ENCODE assay signal across 8 mouse cellular contexts in the genomic region with DNA sequence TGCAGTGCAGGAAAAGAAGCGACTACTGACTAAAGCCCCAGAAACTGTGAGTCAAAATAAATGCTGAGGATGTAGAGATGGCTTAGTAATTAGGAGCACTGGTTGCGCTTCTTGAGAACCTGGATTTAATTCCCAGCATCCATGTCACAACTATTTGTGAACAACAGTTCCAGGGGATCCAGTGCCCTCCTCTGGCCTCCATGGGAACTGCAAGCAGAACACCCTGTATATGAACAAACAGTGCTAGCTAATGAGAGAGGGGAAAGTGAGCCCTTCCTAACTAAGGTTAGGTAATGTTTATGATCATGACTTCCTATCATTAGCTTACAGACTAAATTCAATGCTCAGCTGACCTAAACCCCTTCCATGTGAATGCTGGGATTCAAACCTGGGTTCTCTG. TPM values are rescaled to one million over a fixed set of nuclear protein-coding genes. Genes with fewer than 3 reads are reported as not detected.
DNase-seq lines count a peak whose midpoint lies in the region; ATAC-seq and TF ChIP-seq lines count a peak whose summit lies in the region.

No protein-coding gene starts in this region.

- no peak overlapping the region for H3K9ac ChIP-seq in forebrain, postnatal 0 days
- H3K9ac ChIP-seq in forebrain, embryonic 16.5 days (replicated peaks; ENCODE audit: low read depth, low read length): no peak overlapping the region

- peak; percentile 58 for TF ChIP-seq CTCF in forebrain, postnatal 0 days (IDR thresholded peaks at IDR 0.05; ENCODE audit: low read depth)

- no peaks in the 10 kb centered on the region for H3K4me1 ChIP-seq in forebrain, postnatal 0 days (ENCODE audit: insufficient read depth)
- no peaks in the 10 kb centered on the region for H3K4me1 ChIP-seq in forebrain, embryonic 16.5 days (replicated peaks; ENCODE audit: control insufficient read depth, insufficient read depth, low read length)

- no peak overlapping the region for H3K4me3 ChIP-seq in forebrain, postnatal 0 days (ENCODE audit: low read depth, low read length)
- no peak overlapping the region for H3K4me3 ChIP-seq in forebrain, embryonic 16.5 days (replicated peaks; ENCODE audit: low read length)

- H3K4me2 ChIP-seq in forebrain, postnatal 0 days (ENCODE audit: low read depth): no peak overlapping the region
- H3K4me2 ChIP-seq in forebrain, embryonic 16.5 days (ENCODE audit: low read length): no peak overlapping the region

- no peak for ATAC-seq in forebrain, postnatal 0 days
- ATAC-seq in forebrain, embryonic 16.5 days: no peak
- ATAC-seq in granulocyte monocyte progenitor cell, adult 5-6 weeks (replicated peaks; ENCODE audit: poor library complexity, severe bottlenecking): peak; percentile 37
- no peak for ATAC-seq in inflammation-experienced regulatory T-cells, adult 6 months

- H3K9me3 ChIP-seq in forebrain, postnatal 0 days (ENCODE audit: low read length): no peaks in the 10 kb centered on the region
- no peaks in the 10 kb centered on the region for H3K9me3 ChIP-seq in forebrain, embryonic 16.5 days (ENCODE audit: control insufficient read depth, low read length)

- H3K27me3 ChIP-seq in forebrain, postnatal 0 days (ENCODE audit: insufficient read depth, low read length): no peaks in the 10 kb centered on the region
- no peaks in the 10 kb centered on the region for H3K27me3 ChIP-seq in forebrain, embryonic 16.5 days (replicated peaks; ENCODE audit: control insufficient read depth, insufficient read depth, low read length)

- no peak for DNase-seq in forebrain, postnatal 0 days
- peak; percentile 8 for DNase-seq in urinary bladder, postnatal 14 days (ENCODE audit: low spot score)
- no peak for DNase-seq in urinary bladder, adult 2 months (ENCODE audit: low spot score)
- DNase-seq in retina, postnatal 1 day: peak; percentile 18
- no peak for DNase-seq in T-cell, adult 2 months (ENCODE audit: low spot score)

- no peak overlapping the region for H3K27ac ChIP-seq in forebrain, postnatal 0 days (ENCODE audit: low read depth, low read length)
- no peak overlapping the region for H3K27ac ChIP-seq in forebrain, embryonic 16.5 days (ENCODE audit: low read length)

- no peaks in the 10 kb centered on the region for H3K36me3 ChIP-seq in forebrain, postnatal 0 days (ENCODE audit: insufficient read depth)
- peaks cover 8% of the 10 kb centered on the region for H3K36me3 ChIP-seq in forebrain, embryonic 16.5 days (ENCODE audit: control insufficient read depth, insufficient read depth)

- WGBS in forebrain, postnatal 0 days: 97% methylated on average over 2 of the region's 2 CpGs
- WGBS in forebrain, embryonic 16.5 days: 96% methylated on average over 2 of the region's 2 CpGs

RNA-seq across cellular contexts. Expression of gene Hk3, which starts 36.9 kb away (rescaled TPM):
- 0.76 and 1.4 TPM in 2 replicates for total RNA-seq in forebrain, postnatal 0 days (2014; rRNA removed)
- polyA plus RNA-seq in forebrain, postnatal 0 days (2015; fragmentation: Nextera tagmentation; extraction: Ambion mirVana): 0.48 and 0.65 TPM in 2 replicates
- 0.82 and 0.83 TPM in 2 replicates for polyA plus RNA-seq in forebrain, embryonic 16.5 days (2015; fragmentation: Nextera tagmentation; extraction: Ambion mirVana)
- polyA plus RNA-seq in urinary bladder, adult 2 months (2012; rRNA removed): 2.8 and 4.4 TPM in 2 replicates
- 190 and 234 TPM in 2 replicates for total RNA-seq in granulocyte monocyte progenitor cell, adult 5-6 weeks (2014; fragmentation: Nextera tagmentation)
- 194 and 218 TPM in 2 replicates for total RNA-seq in granulocyte monocyte progenitor cell, adult 5-6 weeks (2017)
- polyA plus RNA-seq in inflammation-experienced regulatory T-cells, adult 6 months (2017; shearing (Covaris generic)): 1 to 10 TPM in 2 of 3 experiments, under 1 TPM in 1; 0.56 to 2.0 (median 1.1) TPM

RNA-seq across cellular contexts. Expression of gene Uimc1, which starts 42.1 kb away (rescaled TPM):
- total RNA-seq in forebrain, postnatal 0 days (2014; rRNA removed): 12.6 and 13.2 TPM in 2 replicates
- 12.2 and 13.3 TPM in 2 replicates for polyA plus RNA-seq in forebrain, postnatal 0 days (2015; fragmentation: Nextera tagmentation; extraction: Ambion mirVana)
- 25.7 and 26.2 TPM in 2 replicates for polyA plus RNA-seq in forebrain, embryonic 16.5 days (2015; fragmentation: Nextera tagmentation; extraction: Ambion mirVana)
- polyA plus RNA-seq in urinary bladder, adult 2 months (2012; rRNA removed): 30.8 and 31.4 TPM in 2 replicates
- 40.7 and 43.8 TPM in 2 replicates for total RNA-seq in granulocyte monocyte progenitor cell, adult 5-6 weeks (2014; fragmentation: Nextera tagmentation)
- 60.8 and 64.3 TPM in 2 replicates for total RNA-seq in granulocyte monocyte progenitor cell, adult 5-6 weeks (2017)
- 100 to 1,000 TPM in 1 of 3 experiments, 10 to 100 TPM in 2; 67.9 to 101 (median 96.7) TPM for polyA plus RNA-seq in inflammation-experienced regulatory T-cells, adult 6 months (2017; shearing (Covaris generic))

RNA-seq across cellular contexts. Expression of gene Zfp346, which starts 47.1 kb away (rescaled TPM):
- 24.8 and 32.8 TPM in 2 replicates for total RNA-seq in forebrain, postnatal 0 days (2014; rRNA removed)
- 14.4 and 20.5 TPM in 2 replicates for polyA plus RNA-seq in forebrain, postnatal 0 days (2015; fragmentation: Nextera tagmentation; extraction: Ambion mirVana)
- 22.7 and 26.3 TPM in 2 replicates for polyA plus RNA-seq in forebrain, embryonic 16.5 days (2015; fragmentation: Nextera tagmentation; extraction: Ambion mirVana)
- polyA plus RNA-seq in urinary bladder, adult 2 months (2012; rRNA removed): 30.0 and 34.6 TPM in 2 replicates
- 12.3 and 36.2 TPM in 2 replicates for total RNA-seq in granulocyte monocyte progenitor cell, adult 5-6 weeks (2014; fragmentation: Nextera tagmentation)
- total RNA-seq in granulocyte monocyte progenitor cell, adult 5-6 weeks (2017): 5.3 and 8.4 TPM in 2 replicates
- 10 to 100 TPM; 13.6 to 25.9 (median 17.6) TPM for polyA plus RNA-seq in inflammation-experienced regulatory T-cells, adult 6 months (2017; shearing (Covaris generic))

Comparison
In these comparisons a context has a peak if more than half of its experiments do, and no peak if none do; other contexts are left out.
1. DNase-seq: peak in urinary bladder, postnatal 14 days (single experiment) and retina, postnatal 1 day (single experiment); none in forebrain, postnatal 0 days (single experiment), urinary bladder, adult 2 months (single experiment) and T-cell, adult 2 months (single experiment).